Mouse (Mus musculus): ENCODE measurements around the gene Nfkbid.

DNA sequence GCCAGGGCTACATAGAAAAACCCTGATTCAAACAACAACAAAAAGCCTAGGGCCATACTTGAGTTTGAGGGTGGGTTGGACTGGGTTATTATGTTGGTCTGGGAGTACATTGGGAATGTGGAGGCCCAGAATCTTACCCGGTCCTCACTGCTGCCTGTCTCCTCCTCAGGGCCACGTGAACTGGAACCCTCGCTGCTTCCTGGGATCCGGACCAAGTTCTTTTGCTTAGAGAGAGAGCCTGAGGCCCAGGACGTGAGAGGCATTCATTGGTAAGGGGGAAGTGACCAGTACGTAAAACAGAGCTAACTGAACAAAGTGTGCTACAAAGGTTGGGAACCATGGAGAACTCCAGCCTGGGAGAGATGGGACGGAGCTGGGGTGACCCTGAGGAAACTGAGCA, 28.7 kb downstream of the Nfkbid start:
- TF ChIP-seq MXI1 (IDR thresholded peaks at IDR 0.05; ENCODE audit: low read depth, low read length), result no peak
- no peak for TF ChIP-seq E2F4 (IDR thresholded peaks at IDR 0.05; ENCODE audit: insufficient replicate concordance, low read depth, low read length)
- no peak for TF ChIP-seq MAFK (IDR thresholded peaks at IDR 0.05; ENCODE audit: insufficient replicate concordance, low read length)
